Mouse (Mus musculus): Measurements from ENCODE around the gene Cdk5.

DNA sequence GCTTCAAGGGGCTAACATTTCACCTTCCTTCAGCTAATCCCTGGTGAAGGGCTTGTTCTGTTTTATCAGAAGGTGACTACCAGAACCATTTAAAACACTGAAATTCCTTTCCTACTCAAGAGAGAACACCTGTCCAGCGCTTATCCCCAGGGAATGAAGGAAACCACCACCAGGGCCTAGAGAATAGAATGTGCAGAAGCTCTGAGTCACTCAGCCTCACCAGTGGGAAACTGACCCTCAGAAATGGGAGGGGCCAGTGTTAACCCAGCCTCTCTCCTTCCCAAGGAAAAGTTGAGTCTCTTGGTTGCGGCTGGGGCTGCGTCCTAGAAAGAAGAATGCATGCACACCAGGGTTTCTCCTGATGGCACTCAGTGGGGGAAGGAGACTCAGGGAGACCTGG, 31.7 kb upstream of the Cdk5 start:
- no peak for TF ChIP-seq CTCF (IDR thresholded peaks at IDR 0.05; ENCODE audit: borderline replicate concordance, insufficient read depth, low read length)
- TF ChIP-seq POLR2A (IDR thresholded peaks at IDR 0.05; ENCODE audit: low read depth, low read length): no peak
